Mouse (Mus musculus) MEL (cell line): ENCODE measurements at regions not wholly inside any gene's neighbourhood (a gene's known extent, or its start where the extent isn't known, plus 50 kb on each side); places are given as distances from the start of the nearest gene placed in this dataset.

ENCODE experiments used
- CTCF ChIP-seq, 3 experiments: IDR thresholded peaks in 2 of 3; conservative IDR thresholded peaks in 1 of 3; 2 replicates each; pipeline ENCODE4 v1.5.1; 2011 to 2012; ENCODE audit warnings: low read length in 3 of 3, low read depth in 2 of 3, mild to moderate bottlenecking in 2 of 3, improper control_type of control experiment in 1 of 3, inconsistent platforms in 1 of 3, mixed read lengths in 1 of 3, moderate library complexity in 1 of 3; ENCODE audit not compliant: control insufficient read depth in 1 of 3, insufficient read depth in 1 of 3, poor library complexity in 1 of 3, severe bottlenecking in 1 of 3
- E2F4 ChIP-seq: IDR thresholded peaks from 2 replicates; pipeline ENCODE4 v1.6.1; 2011; ENCODE audit warnings: low read depth, low read length, improper control_type of control experiment, borderline replicate concordance
- ETS1 ChIP-seq: IDR thresholded peaks from 2 replicates; pipeline ENCODE4 v1.6.1; 2012; ENCODE audit warnings: low read depth, mild to moderate bottlenecking, inconsistent platforms, low read length, improper control_type of control experiment, moderate library complexity
- MAFK ChIP-seq: IDR thresholded peaks from 2 replicates; pipeline ENCODE4 v1.6.1; 2011; ENCODE audit warnings: low read depth, mild to moderate bottlenecking, low read length, improper control_type of control experiment, borderline replicate concordance
- POLR2A ChIP-seq, 2 experiments: IDR thresholded peaks; 2 replicates each; pipeline ENCODE4 v1.6.1; 2011 to 2012; ENCODE audit warnings: low read length in 2 of 2, mild to moderate bottlenecking in 2 of 2, control low read depth in 1 of 2, improper control_type of control experiment in 1 of 2, low read depth in 1 of 2, moderate library complexity in 1 of 2; ENCODE audit not compliant: control insufficient read depth in 1 of 2, insufficient read depth in 1 of 2, poor library complexity in 1 of 2
- POLR2AphosphoS2 ChIP-seq: IDR thresholded peaks from 2 replicates; pipeline ENCODE4 v1.6.1; 2011; ENCODE audit warnings: low read length, improper control_type of control experiment

DNA sequence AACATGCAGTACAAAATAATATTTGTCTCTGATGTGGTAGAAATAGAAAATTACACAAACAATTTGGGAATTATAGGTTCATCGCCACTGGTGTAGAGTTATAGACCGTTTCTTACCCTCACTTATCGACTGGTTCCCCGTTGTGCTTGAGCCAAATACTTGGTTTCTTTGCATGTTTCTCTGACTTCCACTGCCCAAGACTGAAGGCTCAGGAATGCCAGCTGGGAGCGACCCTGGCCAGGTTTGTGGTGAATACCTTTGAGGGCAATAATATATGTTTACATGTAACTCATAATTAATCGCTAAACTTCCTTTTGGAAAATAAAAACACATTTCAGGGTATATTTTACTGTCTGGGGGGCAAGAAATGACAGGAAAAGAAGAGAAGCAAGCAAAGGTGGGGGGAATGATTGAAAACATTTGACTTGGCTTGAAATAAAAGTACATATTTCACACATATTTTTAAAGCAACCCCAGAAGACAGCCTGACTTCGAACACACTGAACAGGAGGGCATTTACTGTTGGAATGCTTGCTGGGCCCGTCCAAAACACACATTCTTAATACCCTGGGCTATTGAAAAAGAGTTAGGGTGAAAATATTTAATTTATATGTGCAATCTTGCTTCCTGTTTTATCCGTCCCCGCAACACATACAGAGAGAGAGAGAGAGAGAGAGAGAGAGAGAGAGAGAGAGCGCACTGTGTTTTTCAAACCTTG, 75.3 kb upstream of the Ccn2 start:
- TF ChIP-seq MAFK (no peak), E2F4 (no peak), POLR2AphosphoS2 (no peak), POLR2A (IDR thresholded peaks at IDR 0.05; ENCODE audit: control insufficient read depth in 1 of 2, insufficient read depth in 1 of 2, low read depth in 1 of 2, low read length in 2 of 2, poor library complexity in 1 of 2) (no peak), ETS1 (no peak), CTCF (IDR thresholded peaks at IDR 0.05 in 2 of 3, conservative IDR thresholded peaks at IDR 0.05 in 1 of 3; ENCODE audit: control insufficient read depth in 1 of 3, insufficient read depth in 1 of 3, low read depth in 2 of 3, low read length in 3 of 3, poor library complexity in 1 of 3, severe bottlenecking in 1 of 3) (no peak)
